Mouse (Mus musculus) central nervous system, embryonic 18 days (tissue): Measurements from ENCODE around the gene Rrm2. TPM values are rescaled to one million over a fixed set of nuclear protein-coding genes. Genes with fewer than 3 reads are reported as not detected.

ENCODE experiments used
- polyA plus RNA-seq: library from polyadenylated mRNA; depleted of rRNA; stranded (reverse); fragments of >200 nt; gene quantifications from 2 replicates; pipeline ENCODE4 v1.2.3, GENCODE M21; 2012; rRNA removed

Rrm2 gene
- polyA plus RNA-seq, result 18.1 and 21.0 TPM in 2 replicates

DNA sequence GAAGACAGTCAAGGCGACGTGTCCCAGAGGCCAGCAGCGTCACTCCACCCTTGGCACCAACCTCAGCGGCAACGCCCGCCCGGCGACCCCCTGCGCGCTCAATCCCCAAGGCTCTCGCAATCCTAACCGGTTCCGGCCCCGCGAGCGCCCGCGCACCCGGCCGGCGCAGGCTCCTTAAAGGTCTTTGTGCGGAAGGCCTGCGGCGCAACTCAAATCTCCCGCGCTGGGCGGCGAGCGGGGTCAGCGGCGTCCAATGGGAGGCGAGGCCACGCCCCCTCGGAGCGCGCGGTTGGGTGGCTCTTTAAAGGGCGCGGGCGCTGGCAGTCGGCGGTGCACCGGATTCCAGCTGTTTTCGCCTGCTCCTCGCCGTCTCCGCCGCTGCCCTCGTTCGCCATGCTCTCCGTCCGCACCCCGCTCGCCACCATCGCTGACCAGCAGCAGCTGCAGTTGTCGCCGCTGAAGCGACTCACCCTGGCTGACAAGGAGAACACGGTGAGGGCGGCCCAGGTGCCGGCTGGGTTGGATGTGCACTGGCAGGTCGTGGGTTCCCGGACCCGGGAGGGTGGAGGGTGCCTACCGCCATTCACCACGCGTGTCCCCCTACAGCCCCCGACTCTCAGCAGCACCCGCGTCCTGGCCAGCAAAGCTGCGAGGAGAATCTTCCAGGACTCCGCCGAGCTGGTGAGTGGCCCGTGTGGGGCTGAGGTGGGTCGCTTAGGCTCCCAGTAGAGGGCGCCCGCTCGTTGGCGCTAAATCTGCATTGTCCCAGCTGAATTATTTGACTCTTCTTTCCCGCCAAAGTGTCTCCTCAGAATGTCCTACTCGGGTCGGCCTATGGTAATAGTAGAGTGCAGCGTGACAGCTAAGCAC, at the start of gene Rrm2:
TSS of gene Rrm2 (plus strand) at position 288 of the 870 bp plus-strand sequence.

DNA sequence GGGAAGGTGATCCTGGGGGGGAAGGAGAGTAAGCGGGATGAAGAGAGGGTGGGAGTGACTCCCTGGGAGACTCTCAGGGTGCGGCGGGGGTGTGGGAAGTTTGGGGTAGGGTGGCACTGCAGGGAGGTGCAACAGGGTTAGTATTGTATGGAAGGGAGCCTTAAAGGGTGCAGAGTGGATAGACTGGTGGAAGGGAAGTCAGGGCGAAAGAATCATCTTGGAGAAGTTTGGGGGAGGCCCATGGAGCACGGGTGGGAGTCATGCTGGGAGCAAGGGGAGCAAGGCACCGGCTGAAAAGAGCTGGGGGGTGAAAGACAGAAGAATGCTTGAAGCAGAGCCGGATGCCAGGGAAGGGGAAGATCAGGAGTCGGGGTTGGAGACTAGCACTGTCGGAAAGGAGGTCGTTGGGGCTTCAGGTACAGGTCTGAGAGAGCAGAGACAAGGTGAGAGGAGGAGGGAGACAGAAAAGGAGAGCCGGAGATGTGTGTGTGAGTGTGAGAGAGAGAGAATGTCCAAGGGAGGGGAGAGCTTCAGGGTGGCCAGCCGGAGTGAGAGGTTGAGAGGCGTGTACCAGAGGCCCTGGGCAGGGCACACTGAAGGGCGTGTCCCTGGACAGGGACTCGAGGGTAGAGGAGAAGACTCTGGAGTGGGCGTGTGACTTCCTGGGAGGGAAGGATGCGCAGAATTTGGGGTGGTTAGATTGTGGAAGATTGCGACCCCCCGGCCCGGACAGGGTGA, 26.6 kb upstream of the Rrm2 start, which contains the start of gene Cys1:
TSS of gene Cys1 (minus strand) at position 528 of the 738 bp plus-strand sequence.

Other genes with a start within 250 kb of the Rrm2 start
- gene Taf1b, start 209.9 kb upstream of the Rrm2 start, polyA plus RNA-seq, result 33.9 and 34.2 TPM in 2 replicates
- 2.3 and 2.6 TPM in 2 replicates for gene Grhl1, start 136.0 kb upstream of the Rrm2 start, polyA plus RNA-seq
- 16.2 and 18.2 TPM in 2 replicates for gene Klf11, start 57.0 kb upstream of the Rrm2 start, polyA plus RNA-seq
- gene Cys1, start 26.4 kb upstream of the Rrm2 start, polyA plus RNA-seq, result 4.2 and 5.2 TPM in 2 replicates
- gene Mboat2, start 122.6 kb downstream of the Rrm2 start, polyA plus RNA-seq, result 24.2 and 24.5 TPM in 2 replicates